Mouse (Mus musculus): ENCODE data around the gene Fam173a. TPM values are rescaled to one million over a fixed set of nuclear protein-coding genes. Genes with fewer than 3 reads are reported as not detected.

The Fam173a gene
- polyA plus RNA-seq, 1 experiment, result 91.8 TPM

GRCm38 (mm10) chr17:25806507-25806906 is 13.8 kb upstream of the Fam173a start:
- WGBS, result 46% methylated on average over 4 of the region's 4 CpGs
- DNase-seq (ENCODE audit: low read depth, low spot score), result no peak

GRCm38 (mm10) chr17:25802825-25803517 is 10.3 kb upstream of the Fam173a start:
- WGBS, result 14% methylated on average over 10 of the region's 10 CpGs
- no peak for DNase-seq (ENCODE audit: low read depth, low spot score)

DNA sequence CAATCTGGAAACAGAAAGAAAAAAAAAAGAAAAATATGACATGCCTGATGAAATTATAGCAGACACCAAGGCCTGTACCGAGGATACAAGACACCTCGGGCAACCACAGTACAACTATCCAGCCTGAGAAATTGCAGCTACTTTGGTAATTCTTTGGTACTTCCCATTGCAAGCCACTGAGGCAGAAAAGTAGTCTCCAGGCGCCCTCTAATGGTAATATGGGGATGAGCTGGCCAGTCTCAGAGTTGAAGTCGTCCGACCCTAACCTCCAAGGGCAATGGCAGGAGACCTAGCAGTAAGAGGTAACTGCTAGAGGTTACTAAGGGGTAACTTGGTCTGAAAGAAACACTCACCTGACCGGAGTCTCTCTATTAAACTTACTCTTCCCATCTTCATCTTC is 8.3 kb upstream of the Fam173a start:
- 5% methylated on average over 6 of the region's 6 CpGs for WGBS
- peak; percentile 42 for DNase-seq (ENCODE audit: low read depth, low spot score)

DNA sequence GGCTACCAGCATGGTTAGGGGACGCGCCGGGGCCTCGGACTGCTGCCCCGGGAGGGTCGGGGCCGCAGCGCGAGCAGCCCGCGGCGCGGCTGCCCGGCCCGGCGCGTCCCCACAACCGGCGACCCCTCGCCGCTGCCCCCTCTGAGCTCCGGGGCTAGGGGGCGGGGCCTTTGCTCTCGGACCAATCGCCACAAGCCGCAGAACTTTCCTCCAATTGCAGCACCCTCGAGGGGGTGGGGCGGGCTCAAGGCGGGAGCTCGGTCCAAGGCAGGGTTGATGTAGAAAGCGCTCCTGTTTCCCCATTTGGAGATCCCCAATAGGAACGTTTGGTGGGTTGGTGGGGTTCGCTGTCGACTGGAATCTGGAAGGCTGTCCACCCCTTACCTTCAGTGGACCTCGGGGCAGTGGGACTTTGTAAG is 4.3 kb upstream of the Fam173a start, which contains the start of gene Metrn:
Gene Metrn, minus strand, starts transcription at position 186 of the 419 bp plus-strand sequence.
- DNase-seq (ENCODE audit: low read depth, low spot score), result peak; percentile 48
- under 1% methylated on average over 35 of the region's 35 CpGs for WGBS

- WGBS, result 7% methylated on average over 37 of the region's 37 CpGs
- no peak for DNase-seq (ENCODE audit: low read depth, low spot score)
These were observed 3.6 kb upstream of the Fam173a start for GRCm38 (mm10) chr17:25796211-25796771.

DNA sequence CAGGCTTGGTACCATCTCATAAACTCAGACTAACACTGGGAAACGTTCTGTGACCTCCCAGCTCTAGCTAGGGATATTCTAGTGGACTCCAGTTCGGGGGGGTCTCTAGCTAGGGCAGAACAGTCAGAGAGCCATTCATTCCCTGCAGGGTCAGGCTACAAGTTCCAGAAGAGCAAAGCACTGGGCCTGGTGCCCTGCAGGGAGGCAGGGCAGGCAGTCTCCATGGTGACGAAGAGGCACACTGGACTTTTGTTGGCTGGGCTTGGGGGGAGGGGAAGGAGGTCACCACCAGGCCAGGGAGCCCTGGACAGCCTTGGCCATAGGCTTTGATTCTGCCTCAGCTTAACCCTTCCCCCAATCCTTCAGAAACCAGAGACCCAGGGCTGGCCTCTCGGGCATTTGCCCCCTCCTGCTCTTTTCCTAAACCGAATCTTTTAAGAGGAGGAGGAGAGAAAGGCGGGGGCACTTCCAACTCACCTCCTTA is 3.0 kb upstream of the Fam173a start, which contains the start of gene AC134908.4:
Gene AC134908.4, minus strand, starts transcription at position 51 of the 484 bp plus-strand sequence.
- 73% methylated on average over 6 of the region's 6 CpGs for WGBS

GRCm38 (mm10) chr17:25794998-25795397 is 2.3 kb upstream of the Fam173a start:
- 92% methylated on average over 17 of the region's 17 CpGs for WGBS
- DNase-seq (ENCODE audit: low read depth, low spot score), result no peak

More for the DNA sequence above, 3.0 kb upstream of the Fam173a start, which contains the start of gene AC134908.4:
- no peak for DNase-seq (ENCODE audit: low read depth, low spot score)

- WGBS, result 75% methylated on average over 13 of the region's 13 CpGs
- DNase-seq (ENCODE audit: low read depth, low spot score), result no peak
These were observed 1.5 kb upstream of the Fam173a start for GRCm38 (mm10) chr17:25794197-25794596.

- DNase-seq (ENCODE audit: low read depth, low spot score), result peak; percentile 39
- under 1% methylated on average over 45 of the region's 45 CpGs for WGBS
These were observed 716 bp downstream of the Fam173a start for GRCm38 (mm10) chr17:25791843-25792527.

DNA sequence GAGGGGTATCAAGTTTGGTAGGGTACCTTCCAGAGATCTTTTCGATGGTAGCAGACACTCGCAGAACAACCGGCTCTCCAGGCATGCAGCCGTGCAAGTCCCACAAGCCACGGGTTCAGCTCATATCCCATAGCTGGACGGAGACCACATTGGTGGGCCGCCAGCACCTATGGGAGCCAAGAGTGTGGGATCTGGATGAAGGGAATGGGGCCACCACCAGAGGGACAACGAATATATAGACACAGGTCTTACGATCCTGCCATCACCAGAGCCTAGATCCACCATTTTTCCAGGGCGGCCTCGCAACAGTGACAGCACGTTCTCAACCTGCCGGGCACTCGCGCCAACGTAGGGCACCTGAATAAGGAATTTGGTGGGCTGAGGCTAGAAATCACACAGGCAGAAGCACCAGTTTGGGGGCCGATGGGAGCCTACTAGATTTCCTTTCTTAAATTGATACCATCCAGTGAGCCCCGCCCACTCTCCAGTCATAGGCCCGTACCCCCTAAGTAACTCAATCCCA is 1.3 kb downstream of the Fam173a start:
- DNase-seq (ENCODE audit: low read depth, low spot score), result no peak
- 20% methylated on average over 19 of the region's 19 CpGs for WGBS

GRCm38 (mm10) chr17:25786781-25787504 is 5.8 kb downstream of the Fam173a start:
- WGBS, result 91% methylated on average over 9 of the region's 9 CpGs

GRCm38 (mm10) chr17:25786280-25786679 is 6.4 kb downstream of the Fam173a start, which contains the start of gene Ccdc78:
Gene Ccdc78, plus strand, starts transcription at chr17:25786580.
- 73% methylated on average over 3 of the region's 3 CpGs for WGBS
- no peak for DNase-seq (ENCODE audit: low read depth, low spot score)

More at GRCm38 (mm10) chr17:25786781-25787504, 5.8 kb downstream of the Fam173a start:
- no peak for DNase-seq (ENCODE audit: low read depth, low spot score)

DNA sequence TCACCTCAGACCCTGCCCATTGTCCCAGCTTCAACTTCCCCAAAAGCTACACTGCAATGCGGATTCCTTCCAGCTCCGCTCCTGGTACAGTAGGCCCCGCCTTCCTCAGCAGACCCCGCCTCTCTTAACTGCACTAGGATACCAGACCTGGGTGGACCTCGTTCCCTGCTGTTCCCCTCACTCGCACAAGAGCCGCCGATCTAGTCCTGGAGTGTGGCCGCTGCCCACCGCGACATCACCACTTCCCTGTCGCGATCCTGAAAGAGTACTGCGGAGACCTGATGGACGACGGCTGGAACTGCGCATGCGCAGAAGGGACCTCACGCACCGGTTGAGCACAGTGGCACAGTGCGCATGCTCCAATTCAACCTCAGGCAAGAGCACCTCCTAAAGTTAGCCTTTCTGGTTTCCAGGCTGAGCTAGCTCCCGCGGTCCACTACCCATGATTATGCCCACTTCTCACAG is 7.4 kb downstream of the Fam173a start, which contains the start of gene Haghl:
Gene Haghl, minus strand, starts transcription at position 393 of the 465 bp plus-strand sequence.
- under 1% methylated on average over 23 of the region's 23 CpGs for WGBS
- DNase-seq (ENCODE audit: low read depth, low spot score), result peak; percentile 87

DNA sequence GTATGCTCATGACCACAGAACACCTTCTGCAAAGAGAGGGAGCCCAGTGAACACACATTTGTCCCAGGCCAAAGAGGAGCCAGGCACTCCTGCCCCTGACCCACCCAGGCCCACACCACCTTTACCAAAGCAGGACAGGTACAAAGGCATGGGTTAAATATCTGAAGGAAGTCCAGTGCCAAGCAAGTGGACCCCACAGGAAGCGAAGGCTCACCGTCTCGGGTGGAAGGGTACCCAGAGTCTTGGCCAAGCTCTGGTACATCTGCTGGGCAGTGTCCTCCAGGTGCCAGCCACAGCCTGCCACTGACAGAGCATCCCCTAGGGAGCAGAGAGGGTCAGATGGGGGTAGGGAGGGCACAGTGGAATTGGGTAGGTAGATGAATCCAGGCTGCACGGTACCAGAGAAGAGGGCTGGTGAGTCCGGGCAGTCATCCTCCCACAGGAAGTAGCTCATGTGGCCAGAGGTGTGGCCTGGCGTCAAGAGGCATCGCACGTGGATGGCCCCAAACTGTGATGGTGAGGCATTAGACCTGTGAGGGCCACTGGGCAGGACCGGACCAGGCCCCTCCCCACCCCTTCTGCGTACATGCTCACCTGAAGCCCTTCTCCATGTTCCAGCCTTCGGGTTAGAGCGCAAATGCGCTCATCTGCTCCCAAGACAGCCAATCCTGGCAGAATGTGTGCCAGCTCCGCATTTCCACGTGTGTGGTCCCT is 8.7 kb downstream of the Fam173a start:
- WGBS, result 74% methylated on average over 15 of the region's 15 CpGs
- DNase-seq (ENCODE audit: low read depth, low spot score), result no peak

DNA sequence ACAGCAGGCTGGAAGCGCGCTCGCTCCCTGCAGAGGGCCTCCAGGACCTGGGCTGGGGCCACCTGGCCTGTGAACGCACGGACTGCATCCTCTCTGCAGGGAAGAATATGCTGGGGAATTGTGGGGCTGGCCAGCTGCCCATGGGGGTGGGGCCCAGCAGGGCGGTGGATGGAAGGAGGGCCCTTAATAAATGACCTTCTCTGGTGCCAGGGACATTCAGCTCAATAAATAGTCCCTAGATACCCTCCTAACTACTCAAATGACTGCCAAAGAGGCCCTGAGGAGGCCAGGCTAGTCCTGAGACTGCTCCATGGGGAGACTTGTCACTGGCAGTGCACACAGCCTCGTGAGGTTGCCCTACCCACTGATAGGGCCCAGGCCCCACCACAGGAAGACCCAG is 9.6 kb downstream of the Fam173a start:
- no peak for DNase-seq (ENCODE audit: low read depth, low spot score)
- 58% methylated on average over 7 of the region's 7 CpGs for WGBS

GRCm38 (mm10) chr17:25781339-25781738 is 11.4 kb downstream of the Fam173a start:
- WGBS, result 75% methylated on average over 6 of the region's 6 CpGs
- DNase-seq (ENCODE audit: low read depth, low spot score), result no peak

- WGBS, result 94% methylated on average over 5 of the region's 5 CpGs
These were observed 14.8 kb downstream of the Fam173a start for GRCm38 (mm10) chr17:25777948-25778347.

DNA sequence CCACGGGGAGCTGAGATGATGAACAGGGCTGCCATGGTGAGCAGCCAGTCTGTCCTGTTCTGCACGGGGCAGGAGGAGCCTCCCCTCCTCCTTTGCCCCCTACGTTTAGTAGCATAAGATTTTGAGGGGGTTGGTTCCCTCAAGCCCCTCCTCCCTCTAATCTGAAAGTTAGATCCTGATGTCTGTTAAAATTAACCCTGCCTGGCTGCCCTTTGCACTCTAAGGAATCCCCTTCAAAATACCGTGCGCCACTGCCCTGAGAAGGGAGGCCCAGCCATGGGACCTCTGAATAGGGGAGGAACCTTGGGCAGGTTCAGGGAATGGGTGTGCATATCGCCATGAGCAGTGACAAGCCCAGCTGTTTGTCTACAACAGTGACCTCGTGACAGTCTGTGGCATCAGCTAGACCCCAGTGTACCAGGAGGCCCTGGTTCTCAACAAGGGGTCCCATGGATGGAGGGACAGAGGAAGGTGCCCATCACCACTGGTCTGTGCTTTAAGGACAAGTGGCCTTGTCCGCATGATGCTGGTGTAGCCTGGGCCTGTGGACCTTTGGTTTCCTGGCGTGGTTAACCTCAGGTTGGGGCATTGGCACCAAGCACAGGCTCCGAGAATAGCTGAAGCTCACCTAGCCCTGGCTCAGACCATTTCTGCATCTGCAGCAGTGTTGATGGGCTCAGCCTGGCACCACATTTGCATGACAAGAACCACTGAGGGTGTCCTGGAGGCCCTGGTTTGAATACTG is 17.2 kb downstream of the Fam173a start:
- DNase-seq (ENCODE audit: low read depth, low spot score), result no peak
- 74% methylated on average over 10 of the region's 10 CpGs for WGBS

More at GRCm38 (mm10) chr17:25777948-25778347, 14.8 kb downstream of the Fam173a start:
- no peak for DNase-seq (ENCODE audit: low read depth, low spot score)
